Mouse (Mus musculus): ENCODE data around the gene Mbip.

The Mbip gene

GRCm38 (mm10) chr12:56288548-56288947 is 57.1 kb downstream of the Mbip start:
- DNase-seq, result no peak

GRCm38 (mm10) chr12:56286828-56287227 is 58.9 kb downstream of the Mbip start:
- no peak for DNase-seq

DNA sequence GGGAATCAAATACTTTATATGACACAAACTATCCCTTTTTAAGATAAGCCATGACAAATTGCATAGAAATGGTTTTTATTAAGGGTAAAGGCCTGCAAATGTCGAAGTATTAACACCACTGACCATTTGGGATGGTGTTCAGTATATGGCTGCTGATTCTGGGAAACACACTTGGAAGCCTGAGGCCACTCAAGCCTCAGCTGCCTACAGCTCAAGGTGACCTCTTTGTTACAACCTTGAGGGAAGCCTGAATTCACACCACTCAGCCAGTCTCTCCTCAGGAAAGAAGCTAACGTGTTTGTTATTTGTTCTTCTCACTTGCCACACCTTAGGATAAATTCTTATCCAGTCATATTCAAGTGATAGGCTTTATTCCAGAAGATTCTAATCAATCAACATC is 61.5 kb downstream of the Mbip start:
- DNase-seq, result no peak

GRCm38 (mm10) chr12:56281649-56282048 is 64.0 kb downstream of the Mbip start:
- DNase-seq, result no peak

Measured in thymus, postnatal 25 days (tissue).